Mouse (Mus musculus) spleen, postnatal 10 days (tissue): ENCODE measurements around the gene Bbs9.

ENCODE experiments used
- DNase-seq, 2 experiments: peaks; one replicate each; pipeline ENCODE4 v3.0.0; 2021 to 2022; ENCODE audit warnings: low spot score in 2 of 2

Gene Bbs9

GRCm38 (mm10) chr9:22800675-22801074, 325.2 kb downstream of the Bbs9 start:
- no peak for DNase-seq

- DNase-seq, result no peak
Observed at GRCm38 (mm10) chr9:22805981-22806380, 330.5 kb downstream of the Bbs9 start.

GRCm38 (mm10) chr9:22806494-22806893, 331.0 kb downstream of the Bbs9 start:
- DNase-seq, result no peak

- DNase-seq, result no peak
Observed at GRCm38 (mm10) chr9:22807693-22808092, 332.2 kb downstream of the Bbs9 start.

GRCm38 (mm10) chr9:22809621-22810126, 334.2 kb downstream of the Bbs9 start:
- DNase-seq, result no peak

GRCm38 (mm10) chr9:22810454-22810853, 334.9 kb downstream of the Bbs9 start:
- DNase-seq, result no peak

GRCm38 (mm10) chr9:22811931-22812330, 336.4 kb downstream of the Bbs9 start:
- no peak for DNase-seq

- no peak for DNase-seq
Observed at GRCm38 (mm10) chr9:22814407-22815092, 339.0 kb downstream of the Bbs9 start.

- DNase-seq, result no peak
Observed at GRCm38 (mm10) chr9:22815093-22815458, 339.6 kb downstream of the Bbs9 start.

GRCm38 (mm10) chr9:22819539-22819938, 344.0 kb downstream of the Bbs9 start:
- no peak for DNase-seq

- DNase-seq, result no peak
Observed at GRCm38 (mm10) chr9:22820646-22821185, 345.2 kb downstream of the Bbs9 start.

- DNase-seq, result no peak
Observed at GRCm38 (mm10) chr9:22822770-22823169, 347.3 kb downstream of the Bbs9 start.

- DNase-seq, result no peak
Observed at GRCm38 (mm10) chr9:22823856-22824255, 348.3 kb downstream of the Bbs9 start.

GRCm38 (mm10) chr9:22824910-22825309, 349.4 kb downstream of the Bbs9 start:
- DNase-seq, result no peak

GRCm38 (mm10) chr9:22826571-22826990, 351.1 kb downstream of the Bbs9 start:
- DNase-seq, result no peak

- DNase-seq, result no peak
Observed at GRCm38 (mm10) chr9:22827176-22827770, 351.8 kb downstream of the Bbs9 start.

- DNase-seq, result no peak
Observed at GRCm38 (mm10) chr9:22829212-22829960, 353.9 kb downstream of the Bbs9 start.

GRCm38 (mm10) chr9:22834994-22835512, 359.5 kb downstream of the Bbs9 start:
- DNase-seq, result no peak

GRCm38 (mm10) chr9:22837000-22837399, 361.5 kb downstream of the Bbs9 start:
- DNase-seq, result no peak

GRCm38 (mm10) chr9:22837702-22838210, 362.2 kb downstream of the Bbs9 start:
- DNase-seq, result no peak

GRCm38 (mm10) chr9:22846048-22846447, 370.5 kb downstream of the Bbs9 start:
- no peak for DNase-seq

GRCm38 (mm10) chr9:22846783-22847182, 371.3 kb downstream of the Bbs9 start:
- no peak for DNase-seq
